Mouse (Mus musculus): ENCODE measurements around the gene Zbp1.

DNA sequence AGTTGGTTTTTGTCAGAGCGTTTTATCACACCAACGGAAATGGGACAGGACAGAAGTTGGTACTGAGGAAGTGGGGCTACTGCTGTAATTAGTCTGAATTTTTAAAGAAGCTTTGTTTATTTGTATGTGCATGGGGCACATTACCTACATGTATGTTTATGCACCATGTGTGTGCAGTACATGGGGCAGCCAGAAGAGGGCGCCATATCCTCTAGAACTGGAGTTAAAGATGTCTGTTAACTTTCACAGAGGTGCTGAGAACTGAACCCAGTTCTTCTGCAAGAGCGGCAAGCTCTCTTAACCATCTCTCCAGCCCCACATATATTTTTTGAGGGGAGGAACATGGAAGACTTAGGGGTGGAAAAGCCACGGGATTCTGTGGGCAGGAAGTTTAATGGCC, 43.0 kb downstream of the Zbp1 start:
- TF ChIP-seq CTCF (IDR thresholded peaks at IDR 0.05; ENCODE audit: low read depth) (peak; percentile 48), EP300 (IDR thresholded peaks at IDR 0.05; ENCODE audit: low read depth) (no peak)

All from liver, postnatal 0 days (tissue).